Mouse (Mus musculus) gastrocnemius, postnatal 36 days (tissue): Measurements from ENCODE around the gene Gng13. TPM values are rescaled to one million over a fixed set of nuclear protein-coding genes. Genes with fewer than 3 reads are reported as not detected.
A peak's percentile ranks its signal among the peaks of the same experiment; 100 is the strongest.

Experiments used
- DNase-seq, 2 experiments: peaks; one replicate each; pipeline ENCODE4 v3.0.0; 2022
- intact Hi-C: fragments of 180-260 bp; cut with DNase I; formaldehyde crosslinking; loops from one replicate; pipeline ENCODE4 v1.15.1; 2025
- long read RNA-seq, 2 experiments: library from polyadenylated mRNA; stranded (forward); transcript quantifications; one replicate each; pipeline ENCODE4 v2.0.0; 2021
- total RNA-seq, 2 experiments: library from RNA; stranded (reverse); gene quantifications; 2 replicates each; pipeline ENCODE4 v1.2.3; 2021

Gene Gng13
- not detected for total RNA-seq
- long read RNA-seq, experiment 1, result 0 reads
- long read RNA-seq, experiment 2, result 0 reads

DNA sequence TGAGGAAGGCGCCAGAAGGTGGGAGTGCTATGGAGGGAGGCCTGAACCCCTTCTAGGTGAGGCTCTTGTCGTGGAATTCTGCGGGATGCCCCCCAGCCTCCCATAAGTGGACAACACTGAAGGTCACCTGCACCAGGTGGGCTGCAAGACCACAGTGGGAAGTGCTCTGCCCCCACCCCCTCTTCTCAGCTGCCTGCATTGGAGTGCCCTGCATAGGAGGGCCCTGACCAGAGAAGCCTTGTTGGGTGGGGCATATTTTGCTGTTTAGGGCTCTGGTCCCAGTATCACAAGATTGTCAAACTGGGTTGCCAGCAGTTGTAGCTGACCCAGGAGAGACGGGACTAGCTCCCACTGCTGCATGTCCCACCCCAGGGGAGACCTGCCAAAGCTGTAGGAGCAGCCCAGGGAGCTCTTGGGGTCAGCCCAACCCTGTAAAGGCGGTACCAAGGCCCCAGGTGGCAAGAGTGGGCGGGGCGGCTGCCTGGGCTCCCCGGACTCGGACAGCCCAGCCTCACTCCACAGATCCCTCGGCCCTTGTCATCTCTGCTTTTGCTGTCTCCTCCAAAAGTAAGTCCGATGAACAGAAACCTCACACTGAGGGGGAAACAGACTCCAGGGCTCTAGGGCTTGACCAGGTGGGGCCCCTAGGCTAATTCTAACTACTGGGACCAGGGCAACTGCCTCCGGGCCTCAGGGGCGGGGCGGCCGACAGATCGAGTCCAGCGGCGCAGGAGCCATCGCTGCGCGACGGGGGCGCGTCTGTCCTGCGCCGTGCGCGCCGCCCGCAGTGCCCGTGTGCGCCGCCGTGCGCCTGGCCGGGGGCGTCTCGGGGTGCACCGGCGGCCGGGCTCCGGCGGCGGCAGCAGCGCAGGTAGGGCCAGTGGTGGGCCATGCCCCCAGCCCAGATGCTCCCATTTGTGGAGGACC, at the start of gene Gng13:
TSS of gene Gng13 (plus strand) at position 461 of the 927 bp plus-strand sequence.
- no peak for DNase-seq
- intact Hi-C loops, result no loop called here

DNA sequence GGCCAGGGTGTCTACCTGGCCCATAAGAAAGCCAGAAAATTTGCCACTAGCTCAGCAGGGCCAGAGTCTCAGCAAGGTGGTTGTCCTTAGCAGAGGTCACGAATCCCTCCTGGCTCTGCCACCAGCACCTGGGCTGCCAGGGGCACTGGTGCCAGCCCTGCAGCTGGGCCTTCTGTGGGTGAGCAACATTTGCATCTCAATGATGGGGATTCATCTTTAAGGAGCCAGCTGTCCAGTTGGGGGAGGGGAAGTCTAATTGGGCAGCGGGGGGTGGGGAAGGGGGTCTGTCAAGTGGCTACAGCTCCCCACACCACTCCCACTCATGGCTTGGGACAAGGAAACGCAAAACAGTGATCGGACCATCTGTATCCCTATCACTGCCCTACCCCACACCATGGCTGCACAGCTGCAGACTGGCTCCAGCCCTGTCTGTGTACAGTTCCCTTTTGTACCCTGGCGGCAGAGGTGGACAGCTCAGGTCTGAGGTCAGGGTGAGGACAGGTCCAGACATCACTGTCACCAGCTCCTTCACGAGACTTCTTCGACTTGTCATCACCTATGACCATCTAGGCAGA, 48.4 kb upstream of the Gng13 start:
- no peak for DNase-seq
- intact Hi-C loops, result no loop called here

DNA sequence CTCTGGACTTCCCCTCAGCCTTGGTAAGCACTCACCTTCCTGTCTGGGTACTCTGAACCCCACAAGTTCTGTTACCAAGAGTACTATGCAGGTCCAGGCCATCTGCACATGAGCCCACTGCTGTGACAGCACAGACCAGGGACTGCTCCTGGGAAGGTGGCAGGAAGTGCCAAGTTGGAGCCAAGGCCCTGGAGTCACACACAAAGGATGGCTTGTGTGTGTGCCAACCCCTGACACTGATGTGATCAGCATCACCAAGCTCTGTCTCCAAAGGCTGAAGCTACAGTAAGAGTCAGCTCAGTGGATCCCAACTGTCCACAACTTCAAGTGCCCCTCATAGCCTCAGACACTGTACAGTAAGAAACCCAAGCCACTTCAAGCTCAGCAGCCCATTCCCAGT, 44.0 kb upstream of the Gng13 start:
- intact Hi-C loops, result no loop called here
- DNase-seq, result no peak

DNA sequence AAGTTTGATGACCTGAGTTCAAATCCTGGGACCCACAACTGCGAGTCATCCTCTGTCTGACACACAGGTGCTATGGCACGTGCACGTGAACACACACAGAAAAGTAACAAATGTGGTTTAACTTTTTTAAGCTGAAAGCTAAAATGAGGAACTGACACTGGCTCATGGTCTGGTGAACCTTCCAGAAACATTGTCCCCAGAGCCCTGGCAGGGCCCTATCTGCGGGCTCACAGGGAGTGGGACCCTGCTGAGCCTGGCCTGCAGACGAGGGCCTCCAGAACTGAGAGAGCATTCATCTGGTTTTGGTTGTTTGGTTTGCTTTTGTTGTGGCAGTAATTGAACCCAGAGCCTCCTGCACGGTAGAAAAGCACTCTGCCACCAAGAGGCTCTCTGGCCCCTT, 39.0 kb upstream of the Gng13 start:
- no peak for DNase-seq
- intact Hi-C loops, result no loop called here

DNA sequence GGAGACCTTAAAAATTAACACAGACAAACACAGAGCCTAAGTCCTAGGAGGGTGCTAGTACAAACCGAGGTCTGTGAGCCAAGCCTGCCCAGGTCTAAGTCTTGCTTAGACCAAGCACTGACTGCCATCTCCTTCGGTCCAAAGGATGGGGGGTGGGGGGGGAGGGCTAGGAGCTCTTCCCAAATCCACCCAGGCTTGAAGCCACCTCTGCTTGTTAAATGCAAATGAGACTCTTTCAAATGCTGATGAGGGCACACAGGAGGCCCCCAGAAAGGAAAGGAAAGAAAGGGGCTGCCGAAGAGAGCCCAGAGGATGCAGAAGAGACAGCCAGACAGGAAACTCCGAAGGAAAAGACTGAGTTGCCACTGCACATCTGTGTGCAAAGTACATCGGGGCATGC, 37.2 kb upstream of the Gng13 start:
- DNase-seq, result no peak
- intact Hi-C loops, result no loop called here

DNA sequence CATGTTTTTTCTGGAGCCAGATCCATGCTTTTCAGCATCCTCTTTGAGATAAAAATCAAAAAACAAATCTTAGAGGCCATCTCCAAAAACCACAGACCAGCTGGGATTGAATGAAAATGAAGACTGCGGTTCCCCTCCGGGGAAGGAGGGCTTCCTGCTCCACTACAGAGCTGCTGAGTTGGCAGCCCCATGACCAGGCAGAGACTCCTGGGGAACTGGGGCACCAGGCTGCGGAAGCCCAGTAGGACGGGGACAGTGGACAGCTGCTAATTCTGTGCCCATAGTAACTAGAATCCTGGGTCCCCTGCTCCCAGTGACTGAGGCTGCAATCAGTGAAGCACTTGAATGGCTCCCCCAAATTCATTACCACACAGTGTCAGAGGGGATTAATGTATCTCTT, 35.3 kb upstream of the Gng13 start:
- intact Hi-C loops, result no loop called here
- no peak for DNase-seq

DNA sequence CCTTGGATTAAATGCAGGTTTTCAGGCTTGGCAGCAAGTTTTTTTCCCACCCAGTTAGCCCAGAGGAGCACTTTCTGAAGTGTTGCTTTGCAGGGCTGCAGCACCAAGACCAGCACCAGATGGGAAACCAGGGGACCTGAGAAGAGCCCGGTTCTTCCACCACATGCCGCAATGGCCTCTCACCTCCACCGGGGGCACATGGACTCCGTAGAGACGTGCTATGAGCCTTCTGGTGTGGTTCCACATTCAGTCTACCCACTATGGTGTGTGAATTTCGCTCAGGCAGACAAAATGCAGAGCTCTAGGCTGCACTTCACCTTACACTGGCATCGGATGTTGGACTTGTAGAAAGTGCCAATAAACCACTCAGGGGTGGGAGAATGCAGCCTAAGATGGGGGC, 30.6 kb upstream of the Gng13 start:
- intact Hi-C loops, result no loop called here
- DNase-seq, result no peak

DNA sequence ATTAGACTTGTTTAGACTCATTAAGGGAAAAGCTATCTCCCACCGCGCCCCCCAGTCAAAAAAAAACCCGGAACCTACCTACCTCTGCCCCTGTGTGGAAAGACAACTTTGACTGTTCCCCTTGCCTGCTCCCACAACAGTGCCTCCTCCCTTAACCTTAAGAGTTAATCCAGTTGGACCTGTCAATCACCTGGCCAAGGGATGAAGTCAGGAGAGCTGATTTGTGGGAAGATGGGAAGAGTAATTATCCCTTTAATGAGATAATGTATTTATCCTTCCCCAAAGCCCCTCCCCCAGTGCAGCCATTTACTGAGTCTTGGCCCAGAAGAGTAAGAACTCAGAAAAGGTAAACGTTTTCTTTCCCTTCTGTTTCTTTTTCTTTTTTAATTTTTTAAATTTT, 28.0 kb upstream of the Gng13 start:
- intact Hi-C loops, result no loop called here
- no peak for DNase-seq

DNA sequence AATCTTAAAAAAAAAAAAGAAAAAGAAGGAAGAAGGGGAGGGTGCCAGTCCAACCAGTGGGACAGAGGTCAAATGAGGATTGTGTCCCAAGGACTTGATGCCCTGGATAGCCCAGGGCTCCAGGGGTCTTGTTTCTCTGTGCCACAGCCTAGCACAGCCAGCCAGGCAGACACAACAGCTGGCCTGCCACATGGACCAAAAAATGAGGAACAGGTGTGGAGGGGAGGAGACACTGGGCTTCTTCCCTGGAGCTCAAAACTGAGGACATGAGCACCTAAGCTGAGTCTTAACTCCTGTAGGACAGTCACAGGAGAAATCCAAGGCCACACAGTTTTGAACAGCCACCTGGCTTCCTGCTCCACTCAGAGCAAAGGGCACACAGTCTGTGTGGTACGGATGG, 20.7 kb upstream of the Gng13 start:
- intact Hi-C loops, result loop anchor here (10.0 kb wide), 1 partner anchor 301 kb away; no protein-coding TSS in a partner anchor
- no peak for DNase-seq

DNA sequence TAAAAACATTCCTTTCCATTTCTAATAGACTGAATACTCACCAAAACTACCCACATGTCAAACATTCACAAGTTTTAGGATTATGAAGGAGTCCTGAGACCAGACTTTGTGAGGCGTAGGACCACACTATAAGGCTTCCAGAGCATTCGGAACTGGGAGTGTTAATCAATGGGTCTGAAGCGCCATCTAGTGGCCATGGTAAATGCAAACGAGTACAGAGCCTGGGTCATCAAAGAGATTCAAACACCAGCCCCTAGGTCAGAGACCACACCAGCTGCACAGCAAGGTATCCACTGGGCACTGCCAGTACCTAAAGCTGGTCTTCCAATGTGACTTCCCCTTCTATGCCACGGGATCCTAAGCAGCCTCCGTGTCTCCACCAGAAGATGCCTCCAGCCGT, 18.5 kb upstream of the Gng13 start:
- intact Hi-C loops, result loop anchor here (2.0 to 10.0 kb wide), 4 partner anchors 132 to 304 kb away; no protein-coding TSS in a partner anchor
- DNase-seq, result peak in 1 of 2 experiments; percentile 63

DNA sequence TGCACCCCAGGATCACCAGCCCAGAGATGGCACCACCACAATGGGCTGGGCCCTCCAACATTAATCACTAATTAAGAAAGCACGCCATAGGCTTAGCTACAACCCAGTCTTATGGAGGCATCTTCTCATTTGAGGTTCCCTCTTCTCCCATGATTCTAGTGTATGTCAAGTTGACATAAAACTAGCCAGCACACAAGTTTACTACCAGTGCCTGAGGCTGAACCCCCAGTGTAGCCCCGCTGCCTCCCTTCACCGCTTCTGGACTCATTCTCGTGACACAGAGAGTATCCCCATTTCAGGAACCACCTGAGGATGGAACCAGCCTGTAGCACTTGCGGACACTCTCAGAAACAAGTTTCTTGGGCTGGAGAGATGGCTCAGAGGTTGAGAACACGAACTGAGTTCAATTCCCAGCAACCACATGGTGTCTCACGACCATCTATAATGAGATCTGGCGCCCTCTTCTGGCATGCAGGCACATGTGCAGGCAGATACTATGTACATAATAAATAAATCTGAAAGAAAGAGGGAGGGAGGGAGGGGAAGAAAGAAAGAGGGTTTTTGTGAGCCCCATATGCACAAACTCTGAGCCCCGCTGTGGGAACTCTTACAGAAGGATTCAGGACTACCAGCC, 16.0 kb upstream of the Gng13 start:
- intact Hi-C loops, result no loop called here
- DNase-seq, result no peak

DNA sequence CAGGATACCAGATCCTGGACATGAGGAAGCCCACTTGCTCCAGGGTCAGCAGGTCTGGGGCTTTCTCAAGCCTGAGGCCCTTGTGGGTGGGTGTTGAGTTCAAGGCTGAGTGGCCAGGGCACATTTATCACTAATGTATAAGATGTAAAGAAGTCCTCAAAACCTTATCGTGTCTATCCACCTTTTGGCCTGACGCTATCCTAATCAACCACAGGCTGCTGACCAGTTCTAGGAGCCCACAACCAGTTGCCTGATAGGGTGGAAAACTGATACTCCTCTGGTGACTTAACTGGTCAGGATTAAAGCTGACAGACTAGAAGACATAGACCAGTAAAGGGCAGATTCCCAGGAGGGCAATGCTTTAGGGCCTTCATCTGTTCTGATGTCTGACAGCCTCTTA, 7.0 kb upstream of the Gng13 start:
- intact Hi-C loops, result no loop called here
- no peak for DNase-seq

DNA sequence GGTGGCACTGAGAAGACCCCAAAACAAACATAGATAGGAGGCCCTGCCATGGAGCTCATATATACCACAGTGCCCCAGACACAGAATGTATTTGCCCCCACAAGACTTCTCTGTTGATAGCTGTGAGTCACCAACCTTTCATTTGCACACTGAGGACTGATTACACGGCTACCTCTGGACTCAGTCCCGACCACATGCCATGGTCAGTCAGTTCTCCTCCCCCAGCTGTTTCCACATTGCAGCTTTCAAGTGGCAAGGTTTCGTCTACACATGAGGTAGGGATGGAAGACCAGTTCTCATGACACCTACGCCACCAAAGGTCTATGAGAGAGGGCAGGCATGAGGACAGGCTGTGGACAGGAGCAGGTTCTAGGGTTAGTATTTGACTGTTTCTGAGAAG, 5.8 kb upstream of the Gng13 start:
- intact Hi-C loops, result no loop called here
- DNase-seq, result no peak

DNA sequence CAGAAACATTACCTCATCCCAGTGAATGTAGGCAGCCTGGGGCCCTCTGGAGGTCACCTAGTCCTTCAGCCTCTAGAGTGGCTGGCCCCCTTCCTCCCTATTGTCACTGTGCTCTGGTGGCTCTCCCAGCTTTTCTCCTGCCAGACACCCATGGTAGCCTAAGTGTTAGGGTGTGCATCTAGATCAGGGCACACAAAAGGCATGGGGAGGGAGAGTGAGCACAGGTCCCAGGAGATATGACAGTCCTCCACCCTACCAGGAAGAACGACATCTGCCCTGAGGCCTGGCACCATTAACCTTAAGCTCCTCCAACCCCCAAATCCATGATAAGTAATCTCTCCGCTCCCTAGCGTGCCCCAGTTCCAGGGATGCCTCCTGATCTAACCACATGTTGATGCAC, 1.3 kb upstream of the Gng13 start:
- intact Hi-C loops, result no loop called here
- DNase-seq, result no peak

DNA sequence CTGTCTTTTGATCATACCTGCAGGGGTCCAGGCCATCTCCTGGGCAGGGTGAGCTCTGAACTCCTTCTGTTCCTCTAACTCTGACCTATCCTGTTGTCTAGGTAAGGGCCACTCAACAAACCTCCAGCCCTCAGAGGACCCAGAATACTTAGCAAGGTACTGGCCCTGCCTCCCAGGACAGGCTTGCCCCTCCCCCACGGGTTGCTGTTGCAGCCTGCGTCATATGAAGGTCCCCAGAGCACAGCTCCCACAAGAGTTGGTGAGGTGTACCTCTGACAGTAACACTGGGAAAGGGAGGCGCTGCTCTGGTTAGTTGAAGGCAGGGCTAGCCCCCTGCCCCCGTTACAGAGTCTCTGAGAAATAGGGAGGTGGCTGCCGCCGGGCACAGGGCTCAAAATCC, 841 bp upstream of the Gng13 start:
- intact Hi-C loops, result no loop called here
- DNase-seq, result no peak

DNA sequence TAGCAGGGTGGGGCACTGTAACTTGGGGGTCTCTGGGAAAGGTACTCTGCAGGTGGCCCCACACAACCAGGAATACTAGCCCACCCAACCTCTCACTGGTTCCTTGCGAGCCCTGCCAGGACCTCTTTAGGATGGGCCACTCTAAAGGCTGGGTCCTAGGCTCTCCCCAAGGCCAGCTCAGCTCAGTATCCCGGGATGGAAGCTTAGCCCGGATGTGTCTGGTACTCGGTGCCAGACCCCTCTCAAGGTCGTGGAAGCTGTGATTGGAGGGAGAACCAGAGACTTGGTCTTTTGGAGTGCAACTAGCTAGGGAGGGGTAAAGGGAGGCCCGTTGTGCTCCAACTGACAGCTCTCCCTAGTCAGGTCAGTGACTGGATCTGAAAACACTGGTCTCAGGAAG, 720 bp downstream of the Gng13 start:
- no peak for DNase-seq
- intact Hi-C loops, result no loop called here

DNA sequence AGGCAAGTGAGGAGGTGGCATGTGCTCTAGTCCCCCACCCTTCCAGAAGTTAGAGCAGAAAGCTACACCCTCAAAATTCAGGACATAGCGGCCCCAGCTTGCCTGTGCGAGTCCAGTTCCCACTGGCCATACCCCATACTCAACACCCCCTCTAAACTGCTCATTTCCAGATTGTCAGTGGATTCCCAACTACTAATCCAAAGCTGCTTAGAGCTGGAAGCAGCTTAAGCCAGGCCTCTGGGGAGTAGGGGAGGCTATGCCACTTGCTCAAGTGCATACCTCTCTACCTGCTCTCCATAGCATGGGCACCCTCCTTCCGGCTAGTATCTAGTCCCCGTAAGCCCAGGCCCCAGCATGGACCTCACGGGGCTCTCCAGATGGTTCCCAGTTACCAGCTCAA, 4.5 kb downstream of the Gng13 start:
- no peak for DNase-seq
- intact Hi-C loops, result no loop called here

DNA sequence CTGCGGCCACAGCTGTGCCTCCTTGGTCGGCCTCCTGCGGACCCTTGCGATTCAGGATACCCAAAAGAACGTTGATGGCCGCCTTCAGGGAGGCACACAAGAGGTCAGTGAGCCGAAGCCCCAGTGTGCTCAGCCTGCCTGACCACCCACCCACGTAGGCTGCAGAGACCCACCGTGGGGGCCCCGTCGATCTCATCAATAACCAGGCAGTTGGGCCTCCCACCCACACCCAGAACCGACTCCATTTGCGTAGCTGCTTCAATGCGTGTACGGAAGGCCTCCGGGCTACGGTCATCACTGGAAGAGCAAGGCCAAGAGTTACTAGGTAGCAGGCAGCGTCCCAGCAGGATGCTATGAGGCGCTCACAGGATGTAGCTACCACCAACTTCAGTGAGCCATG, 6.5 kb downstream of the Gng13 start:
- intact Hi-C loops, result no loop called here
- DNase-seq, result no peak

DNA sequence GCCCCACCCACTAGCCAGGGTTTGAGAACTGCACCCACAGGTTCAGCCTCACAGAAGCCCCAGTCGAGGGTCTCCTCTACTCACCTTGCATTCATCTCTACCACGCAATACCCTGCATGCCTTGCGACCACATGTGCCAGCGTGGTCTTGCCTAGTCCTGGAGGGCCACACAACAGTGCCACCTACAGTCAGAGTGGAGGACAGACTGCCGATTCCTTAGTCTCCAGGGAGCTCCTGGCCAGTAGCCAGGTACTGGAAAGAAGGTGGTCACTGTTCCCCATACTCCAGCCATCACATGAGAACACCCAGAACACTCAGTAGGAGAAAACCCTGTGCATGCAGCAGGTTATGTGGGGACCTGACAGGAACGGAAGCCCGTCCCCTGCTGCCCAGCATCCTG, 6.9 kb downstream of the Gng13 start:
- intact Hi-C loops, result no loop called here
- DNase-seq, result no peak

DNA sequence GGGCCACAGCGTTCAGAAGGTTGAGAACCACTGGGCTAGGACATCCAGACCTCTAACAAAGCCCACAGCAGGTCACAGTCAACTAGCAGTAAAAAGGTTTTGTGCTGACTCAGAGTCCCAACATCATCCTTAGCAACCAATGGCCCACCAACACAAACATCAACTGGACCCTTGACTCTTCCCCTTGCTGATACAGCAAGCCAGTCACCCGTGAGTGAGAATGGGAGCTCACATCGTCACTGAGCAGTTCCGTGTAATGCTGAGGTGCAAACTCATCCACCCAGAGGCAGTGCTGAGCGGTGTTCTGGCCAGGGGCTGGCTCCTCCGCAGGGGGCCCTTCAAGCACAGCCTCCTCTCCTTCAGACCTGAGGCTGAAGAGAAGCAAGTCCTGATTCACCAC, 8.3 kb downstream of the Gng13 start:
- intact Hi-C loops, result no loop called here
- DNase-seq, result no peak

DNA sequence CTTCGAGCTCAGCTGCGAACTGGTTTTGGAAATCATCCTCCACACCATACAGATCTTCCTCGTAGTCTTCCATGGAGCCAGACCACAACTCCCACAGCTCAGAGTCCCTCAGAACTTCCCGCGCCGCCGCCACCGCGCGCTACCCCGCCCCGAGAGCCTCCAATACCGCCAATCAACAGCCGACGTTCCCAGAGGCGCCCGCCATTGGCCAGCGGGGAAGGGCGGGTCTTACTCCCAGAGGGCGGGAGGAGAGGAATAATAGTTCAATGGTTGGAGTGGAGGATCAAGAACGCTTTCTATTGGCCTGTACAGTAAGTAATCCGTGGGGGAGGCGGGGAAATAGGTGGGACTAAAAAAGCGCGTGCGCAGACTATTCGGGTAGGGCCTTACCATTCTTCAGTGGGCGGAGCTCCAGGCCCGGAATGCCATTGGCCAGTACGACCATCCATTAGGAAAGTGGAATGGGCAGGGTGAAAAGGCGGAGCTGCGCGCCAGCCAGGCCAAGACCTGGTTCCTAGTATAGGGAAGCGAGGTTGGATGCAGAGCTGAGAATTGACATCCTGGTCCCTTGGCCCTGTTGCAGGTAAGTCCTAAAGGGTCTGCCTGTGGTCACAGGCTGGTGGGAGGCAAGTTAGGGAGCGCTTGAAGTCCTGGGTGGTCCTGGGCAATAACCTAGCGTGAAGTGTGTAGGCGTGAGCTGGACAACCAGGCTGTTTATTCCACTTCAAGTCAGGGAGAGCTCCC, 10.5 kb downstream of the Gng13 start, which contains the start of the genes Chtf18 and Rpusd1:
TSS of gene Chtf18 (minus strand) at position 155 of the 744 bp plus-strand sequence.
TSS of gene Rpusd1 (plus strand) at position 406 of the 744 bp plus-strand sequence.
- DNase-seq, result peak; percentile 99
- intact Hi-C loops, result no loop called here
